Mouse (Mus musculus) heart, postnatal 14 days (tissue): ENCODE results near the gene AY761184. TPM values are rescaled to one million over a fixed set of nuclear protein-coding genes. Genes with fewer than 3 reads are reported as not detected.
"Not testable (repeated sequence)": the region's sequence is repeated elsewhere in the genome, so short reads cannot be mapped to it uniquely, and the experiment has no call there.

ENCODE experiments used
- DNase-seq, 2 experiments: peaks; one replicate each; pipeline ENCODE4 v3.0.0; 2021 to 2022
- intact Hi-C: fragments of 180-260 bp; cut with DNase I; formaldehyde crosslinking; loops from one replicate; pipeline ENCODE4 v1.15.1; 2025
- long read RNA-seq, 2 experiments: library from polyadenylated mRNA; stranded (forward); transcript quantifications; one replicate each; pipeline ENCODE4 v2.0.0; 2021
- total RNA-seq, 2 experiments: library from RNA; stranded (reverse); gene quantifications; 2 replicates each; pipeline ENCODE4 v1.2.3; 2021

Gene AY761184
- total RNA-seq, result not detected
- long read RNA-seq, experiment 1, result 0 reads
- long read RNA-seq, experiment 2, result 0 reads

DNA sequence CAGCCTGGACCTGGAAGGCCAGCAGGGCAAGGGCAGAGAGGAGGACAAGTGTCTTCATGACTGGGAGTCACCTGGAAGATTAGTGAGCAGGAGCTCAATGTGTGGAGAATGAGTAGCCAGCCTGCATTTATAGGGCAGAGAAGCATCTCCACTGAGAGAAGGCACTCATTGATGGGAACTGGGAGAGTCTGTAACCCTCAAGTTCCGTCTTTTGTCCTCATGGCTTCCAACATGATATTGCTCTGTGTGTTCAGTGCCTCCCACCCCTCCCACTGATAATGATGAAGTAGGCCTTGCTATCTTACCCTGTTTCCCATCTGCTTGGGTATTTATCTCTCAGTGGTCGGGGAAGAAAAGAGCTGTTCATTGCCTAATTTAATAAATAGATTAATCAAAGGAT, at the start of gene AY761184:
AY761184 (minus strand) TSS at position 101 of the 400 bp plus-strand sequence.
- intact Hi-C loops, DNase-seq: not testable (repeated sequence)

DNA sequence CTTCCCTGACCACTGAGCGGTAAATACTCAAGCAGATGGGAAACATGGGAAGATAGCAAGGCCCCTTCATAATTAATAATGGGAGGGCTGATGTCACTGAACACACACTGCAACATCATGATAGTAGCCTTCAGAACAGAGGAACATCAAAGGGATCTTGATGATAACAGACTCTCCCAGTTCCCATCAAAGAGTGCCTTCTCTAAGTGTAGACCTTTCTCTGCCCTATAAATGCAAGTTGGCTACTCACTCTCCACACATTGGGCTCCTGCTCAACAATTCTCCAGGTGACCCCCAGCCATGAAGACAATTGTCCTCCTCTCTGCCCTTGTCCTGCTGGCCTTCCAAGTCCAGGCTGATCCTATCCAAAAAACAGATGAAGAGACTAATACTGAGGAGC, 37.9 kb downstream of the AY761184 start, which contains the start of gene Defa34:
Defa34 (plus strand) TSS at position 301 of the 400 bp plus-strand sequence.
- intact Hi-C loops, DNase-seq: not testable (repeated sequence)

DNA sequence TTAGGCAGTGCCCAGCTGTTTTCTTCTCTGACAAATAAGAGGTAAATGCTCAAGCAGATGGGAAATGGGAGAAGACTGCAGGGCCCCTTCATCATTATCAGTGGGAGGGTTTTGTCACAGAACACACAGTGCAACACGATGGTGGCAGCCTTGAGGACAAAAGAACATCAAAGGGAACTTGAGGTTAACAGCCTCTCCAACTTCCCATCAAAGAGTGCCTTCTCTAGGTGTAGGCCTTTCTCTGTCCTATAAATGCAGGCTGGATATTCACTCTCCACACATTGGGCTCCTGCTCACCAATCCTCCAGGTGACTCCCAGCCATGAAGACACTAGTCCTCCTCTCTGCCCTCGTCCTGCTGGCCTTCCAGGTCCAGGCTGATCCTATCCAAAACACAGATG, 48.0 kb downstream of the AY761184 start, which contains the start of gene Defa17:
Defa17 (plus strand) TSS at position 301 of the 400 bp plus-strand sequence.
- intact Hi-C loops, DNase-seq: not testable (repeated sequence)

Other genes starting within 250 kb of the AY761184 start
- not detected for gene Gm7849, start 247.1 kb downstream of the AY761184 start, total RNA-seq
- gene Defa20, start 194.4 kb downstream of the AY761184 start, total RNA-seq, result not detected
- not detected for gene Defa32, start 174.6 kb downstream of the AY761184 start, total RNA-seq
- not detected for gene Defa37, start 138.3 kb downstream of the AY761184 start, total RNA-seq
- not detected for gene Defa28, start 120.6 kb downstream of the AY761184 start, total RNA-seq
- not detected for gene Gm7861, start 109.1 kb downstream of the AY761184 start, total RNA-seq
- gene Defa26, start 85.5 kb downstream of the AY761184 start, total RNA-seq, result not detected
- not detected for gene Defa17, start 47.9 kb downstream of the AY761184 start, total RNA-seq
- gene Defa34, start 37.8 kb downstream of the AY761184 start, total RNA-seq, result not detected
- not detected for gene Defa24, start 30.8 kb upstream of the AY761184 start, total RNA-seq
- gene Defb50, start 119.9 kb upstream of the AY761184 start, total RNA-seq, result not detected
- gene Defb2, start 136.3 kb upstream of the AY761184 start, total RNA-seq, result not detected
- gene Defb10, start 155.3 kb upstream of the AY761184 start, total RNA-seq, result not detected
- not detected for gene Defb9, start 181.8 kb upstream of the AY761184 start, total RNA-seq
- gene Defb11, start 202.8 kb upstream of the AY761184 start, total RNA-seq, result not detected
- not detected for gene Defb15, start 229.1 kb upstream of the AY761184 start, total RNA-seq
- not detected for gene Defb35, start 234.7 kb upstream of the AY761184 start, total RNA-seq
- not detected for gene Defb13, start 243.1 kb upstream of the AY761184 start, total RNA-seq